Mouse (Mus musculus): Measurements from ENCODE around the gene Kansl3. TPM values are rescaled to one million over a fixed set of nuclear protein-coding genes. Genes with fewer than 3 reads are reported as not detected.
A peak's percentile ranks its signal among the peaks of the same experiment; 100 is the strongest.

Gene Kansl3
- polyA plus RNA-seq, 1 experiment from 2014 or later: 39.0 TPM

- Histone ChIP-seq H3K9ac (peak overlapping the region; percentile 73), H3K4me3 (peak overlapping the region; percentile 41), H3K27me3 (replicated peaks) (peaks cover 44% of the 10 kb centered on the region), H3K9me3 (no peaks in the 10 kb centered on the region), H3K4me2 (peak overlapping the region; percentile 69), H3K36me3 (no peaks in the 10 kb centered on the region), H3K4me1 (peaks cover 25% of the 10 kb centered on the region), H3K27ac (replicated peaks) (peak overlapping the region; percentile 77)
- WGBS: 13% methylated on average over 9 of the region's 9 CpGs
- no peak for ATAC-seq (ENCODE audit: extremely low read depth, insufficient number of reproducible peaks, low FRiP score, low TSS enrichment)
These were observed 66.0 kb downstream of the Kansl3 start for GRCm38 (mm10) chr1:36302957-36303356.

GRCm38 (mm10) chr1:36302273-36302672 is 66.7 kb downstream of the Kansl3 start:
- H3K27me3 ChIP-seq (replicated peaks): peaks cover 51% of the 10 kb centered on the region
- H3K4me3 ChIP-seq: no peak overlapping the region
- no peaks in the 10 kb centered on the region for H3K36me3 ChIP-seq
- H3K4me2 ChIP-seq: no peak overlapping the region
- no peak overlapping the region for H3K9ac ChIP-seq
- ATAC-seq (ENCODE audit: extremely low read depth, insufficient number of reproducible peaks, low FRiP score, low TSS enrichment): no peak
- no peak overlapping the region for H3K27ac ChIP-seq (replicated peaks)
- WGBS: 64% methylated on average over 8 of the region's 8 CpGs
- H3K4me1 ChIP-seq: peaks cover 25% of the 10 kb centered on the region
- no peaks in the 10 kb centered on the region for H3K9me3 ChIP-seq

- Histone ChIP-seq H3K36me3 (no peaks in the 10 kb centered on the region), H3K27me3 (replicated peaks) (peaks cover 54% of the 10 kb centered on the region), H3K9ac (no peak overlapping the region), H3K4me3 (no peak overlapping the region), H3K4me2 (no peak overlapping the region), H3K27ac (replicated peaks) (no peak overlapping the region), H3K9me3 (no peaks in the 10 kb centered on the region), H3K4me1 (peaks cover 29% of the 10 kb centered on the region)
- WGBS: 80% methylated on average over 6 of the region's 6 CpGs
- no peak for ATAC-seq (ENCODE audit: extremely low read depth, insufficient number of reproducible peaks, low FRiP score, low TSS enrichment)
These were observed 68.5 kb downstream of the Kansl3 start for GRCm38 (mm10) chr1:36300486-36300885.

- Histone ChIP-seq H3K27ac (replicated peaks) (no peak overlapping the region), H3K4me3 (no peak overlapping the region), H3K4me2 (no peak overlapping the region), H3K9ac (no peak overlapping the region; the same call in 1 of the 2 replicates), H3K36me3 (no peaks in the 10 kb centered on the region), H3K4me1 (peaks cover 23% of the 10 kb centered on the region), H3K27me3 (replicated peaks) (peaks cover 54% of the 10 kb centered on the region), H3K9me3 (no peaks in the 10 kb centered on the region)
- ATAC-seq (ENCODE audit: extremely low read depth, insufficient number of reproducible peaks, low FRiP score, low TSS enrichment): no peak
- WGBS: 61% methylated on average over 2 of the region's 2 CpGs
These were observed 69.3 kb downstream of the Kansl3 start for GRCm38 (mm10) chr1:36299676-36300075.

- Histone ChIP-seq H3K4me1 (peaks cover 19% of the 10 kb centered on the region), H3K4me3 (no peak overlapping the region), H3K36me3 (no peaks in the 10 kb centered on the region), H3K27me3 (replicated peaks) (peaks cover 54% of the 10 kb centered on the region), H3K9ac (no peak overlapping the region; the same call in 1 of the 2 replicates), H3K27ac (replicated peaks) (no peak overlapping the region), H3K9me3 (no peaks in the 10 kb centered on the region), H3K4me2 (no peak overlapping the region)
- no peak for ATAC-seq (ENCODE audit: extremely low read depth, insufficient number of reproducible peaks, low FRiP score, low TSS enrichment)
- 26% methylated on average over 13 of the region's 13 CpGs for whole genome bisulfite sequencing
These were observed 69.9 kb downstream of the Kansl3 start for GRCm38 (mm10) chr1:36299126-36299525.

GRCm38 (mm10) chr1:36298107-36298506 is 70.9 kb downstream of the Kansl3 start:
- H3K4me1 ChIP-seq: peaks cover 13% of the 10 kb centered on the region
- 63% methylated on average over 4 of the region's 4 CpGs for WGBS
- no peak overlapping the region for H3K27ac ChIP-seq (replicated peaks)
- no peaks in the 10 kb centered on the region for H3K36me3 ChIP-seq
- H3K27me3 ChIP-seq (replicated peaks): peaks cover 54% of the 10 kb centered on the region
- H3K9me3 ChIP-seq: no peaks in the 10 kb centered on the region
- H3K4me2 ChIP-seq: no peak overlapping the region
- no peak for ATAC-seq (ENCODE audit: extremely low read depth, insufficient number of reproducible peaks, low FRiP score, low TSS enrichment)
- no peak overlapping the region for H3K4me3 ChIP-seq
- no peak overlapping the region for H3K9ac ChIP-seq

- no peak for ATAC-seq (ENCODE audit: extremely low read depth, insufficient number of reproducible peaks, low FRiP score, low TSS enrichment)
- Histone ChIP-seq H3K27me3 (replicated peaks) (peaks cover 46% of the 10 kb centered on the region), H3K27ac (replicated peaks) (no peak overlapping the region), H3K9ac (no peak overlapping the region), H3K4me3 (no peak overlapping the region), H3K9me3 (no peaks in the 10 kb centered on the region), H3K4me2 (no peak overlapping the region), H3K36me3 (no peaks in the 10 kb centered on the region), H3K4me1 (0 out of 2 replicates have a peak, but pooled peaks cover 4% of the 10 kb centered on the region)
- WGBS: 66% methylated on average over 9 of the region's 9 CpGs
These were observed 72.4 kb downstream of the Kansl3 start for GRCm38 (mm10) chr1:36296466-36297149.

GRCm38 (mm10) chr1:36294402-36294801 is 74.6 kb downstream of the Kansl3 start:
- H3K9ac ChIP-seq: no peak overlapping the region
- peaks cover 24% of the 10 kb centered on the region for H3K27me3 ChIP-seq (replicated peaks)
- no peak overlapping the region for H3K4me3 ChIP-seq
- H3K27ac ChIP-seq (replicated peaks): no peak overlapping the region
- 70% methylated on average over 3 of the region's 3 CpGs for WGBS
- no peak overlapping the region for H3K4me2 ChIP-seq
- ATAC-seq (ENCODE audit: extremely low read depth, insufficient number of reproducible peaks, low FRiP score, low TSS enrichment): no peak
- no peaks in the 10 kb centered on the region for H3K36me3 ChIP-seq
- H3K4me1 ChIP-seq: 0 out of 2 replicates have a peak, but pooled peaks cover 4% of the 10 kb centered on the region
- no peaks in the 10 kb centered on the region for H3K9me3 ChIP-seq

GRCm38 (mm10) chr1:36293470-36293869 is 75.5 kb downstream of the Kansl3 start:
- no peak overlapping the region for H3K4me3 ChIP-seq
- H3K27ac ChIP-seq (replicated peaks): no peak overlapping the region
- ATAC-seq (ENCODE audit: extremely low read depth, insufficient number of reproducible peaks, low FRiP score, low TSS enrichment): no peak
- H3K27me3 ChIP-seq (replicated peaks): peaks cover 15% of the 10 kb centered on the region
- no peak overlapping the region for H3K4me2 ChIP-seq
- H3K4me1 ChIP-seq: 0 out of 2 replicates have a peak, but pooled peaks cover 4% of the 10 kb centered on the region
- no peaks in the 10 kb centered on the region for H3K9me3 ChIP-seq
- WGBS: 86% methylated on average over 8 of the region's 8 CpGs
- H3K36me3 ChIP-seq: no peaks in the 10 kb centered on the region
- no peak overlapping the region for H3K9ac ChIP-seq

Small RNA genes within 50 kb of the gene (microRNA-seq; reads per million reads assigned to microRNA genes)
- not detected for gene Mir6898

Other genes starting within 250 kb of the Kansl3 start
- 32.7 and 34.4 TPM in 2 replicates for gene Uggt1, start 124.5 kb downstream of the Kansl3 start, polyA plus RNA-seq (2015; fragmentation: Nextera tagmentation; extraction: Ambion mirVana)
- gene Neurl3, start 94.5 kb downstream of the Kansl3 start, polyA plus RNA-seq (2015; fragmentation: Nextera tagmentation; extraction: Ambion mirVana): 3.7 and 4.7 TPM in 2 replicates
- 12.7 and 13.4 TPM in 2 replicates for gene Arid5a, start 61.4 kb downstream of the Kansl3 start, polyA plus RNA-seq (2015; fragmentation: Nextera tagmentation; extraction: Ambion mirVana)
- gene Fer1l5, start 3.1 kb upstream of the Kansl3 start, polyA plus RNA-seq (2015; fragmentation: Nextera tagmentation; extraction: Ambion mirVana): 0.78 and 0.89 TPM in 2 replicates
- gene Lman2l, start 76.1 kb upstream of the Kansl3 start, polyA plus RNA-seq (2015; fragmentation: Nextera tagmentation; extraction: Ambion mirVana): 44.2 and 49.5 TPM in 2 replicates
- 6.3 and 6.7 TPM in 2 replicates for gene Cnnm4, start 102.4 kb upstream of the Kansl3 start, polyA plus RNA-seq (2015; fragmentation: Nextera tagmentation; extraction: Ambion mirVana)
- gene Cnnm3, start 142.7 kb upstream of the Kansl3 start, polyA plus RNA-seq (2015; fragmentation: Nextera tagmentation; extraction: Ambion mirVana): 2.0 and 2.4 TPM in 2 replicates
- 17.7 and 20.1 TPM in 2 replicates for gene Ankrd23, start 167.7 kb upstream of the Kansl3 start, polyA plus RNA-seq (2015; fragmentation: Nextera tagmentation; extraction: Ambion mirVana)
- gene Gm42417, start 170.2 kb upstream of the Kansl3 start, polyA plus RNA-seq (2015; fragmentation: Nextera tagmentation; extraction: Ambion mirVana): not detected in 2 replicates
- gene Ankrd39, start 178.3 kb upstream of the Kansl3 start, polyA plus RNA-seq (2015; fragmentation: Nextera tagmentation; extraction: Ambion mirVana): 23.6 and 27.2 TPM in 2 replicates
- gene Sema4c, start 189.2 kb upstream of the Kansl3 start, polyA plus RNA-seq (2015; fragmentation: Nextera tagmentation; extraction: Ambion mirVana): 10.0 and 10.2 TPM in 2 replicates